Mouse (Mus musculus) ES-Bruce4 (cell line): Measurements from ENCODE around the gene Fbxo8. TPM values are rescaled to one million over a fixed set of nuclear protein-coding genes. Genes with fewer than 3 reads are reported as not detected.

Experiments used
- H3K27ac ChIP-seq: 2 replicates; pipeline ENCODE4 v1.5.1; 2012; ENCODE audit warnings: low read length, inconsistent platforms; ENCODE audit not compliant: insufficient read depth
- H3K27me3 ChIP-seq: 2 replicates; pipeline ENCODE4 v1.6.1; 2012; ENCODE audit warnings: mild to moderate bottlenecking, low read length, inconsistent platforms; ENCODE audit not compliant: control insufficient read depth, poor library complexity, insufficient read depth, severe bottlenecking
- H3K36me3 ChIP-seq: 2 replicates; pipeline ENCODE4 v1.6.1; 2012; ENCODE audit warnings: inconsistent platforms, mild to moderate bottlenecking, low read length, moderate library complexity; ENCODE audit not compliant: control insufficient read depth, poor library complexity, insufficient read depth, severe bottlenecking
- H3K4me1 ChIP-seq: one replicate; pipeline ENCODE4 v1.8.1; 2011; ENCODE audit warnings: low read length; ENCODE audit not compliant: control insufficient read depth, insufficient read depth
- H3K4me3 ChIP-seq: 2 replicates; pipeline ENCODE4 v1.5.1; 2011; ENCODE audit warnings: low read depth, mild to moderate bottlenecking, low read length
- H3K9ac ChIP-seq: 2 replicates; pipeline ENCODE4 v1.6.1; 2012; ENCODE audit warnings: low read depth, mild to moderate bottlenecking, inconsistent platforms; ENCODE audit not compliant: poor library complexity, severe bottlenecking
- H3K9me3 ChIP-seq: replicated peaks from 2 replicates; pipeline ENCODE4 v1.6.1; 2012; ENCODE audit warnings: mild to moderate bottlenecking, low read length, inconsistent platforms; ENCODE audit not compliant: control insufficient read depth, poor library complexity, insufficient read depth, severe bottlenecking
- CTCF ChIP-seq: IDR thresholded peaks from one replicate; pipeline ENCODE4 v1.8.1; 2011; ENCODE audit warnings: low read depth, low read length
- EP300 ChIP-seq: IDR thresholded peaks from 2 replicates; pipeline ENCODE4 v1.6.1; 2011; ENCODE audit warnings: low read depth, low read length; ENCODE audit not compliant: insufficient read depth
- POLR2A ChIP-seq: IDR thresholded peaks from one replicate; pipeline ENCODE4 v1.8.1; 2011; ENCODE audit warnings: low read length; ENCODE audit not compliant: insufficient read depth
- polyA plus RNA-seq: library from polyadenylated mRNA; stranded (reverse); fragments of >200 nt; gene quantifications from 2 replicates; pipeline ENCODE4 v1.2.4, GENCODE M21; 2011; ENCODE audit warnings: low read depth; ENCODE audit not compliant: missing spikeins, insufficient read depth, insufficient read length

The Fbxo8 gene
- polyA plus RNA-seq, 1 experiment = 28.7 TPM

DNA sequence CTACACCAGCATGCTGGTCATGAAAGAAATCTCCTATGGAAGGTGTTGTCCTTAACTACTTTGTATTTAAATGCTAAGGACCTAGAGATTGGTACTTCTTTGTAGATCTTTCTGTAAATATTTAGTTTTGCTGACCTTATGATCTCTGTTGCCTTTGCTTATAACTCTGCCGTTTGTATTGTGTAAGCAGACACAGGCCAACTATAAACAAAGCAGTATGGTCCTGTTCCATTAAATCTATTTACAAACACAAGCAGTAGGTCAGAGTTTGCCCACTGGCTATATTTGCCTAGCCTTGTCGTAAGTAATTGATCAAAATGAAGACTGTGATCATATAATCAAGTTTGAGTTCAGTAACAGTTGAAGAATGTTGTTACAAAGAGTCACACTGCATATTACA lies 38.1 kb downstream of the Fbxo8 start:
- Histone ChIP-seq H3K36me3 (no peaks in the 10 kb centered on the region), H3K9me3 (no peaks in the 10 kb centered on the region), H3K27me3 (no peaks in the 10 kb centered on the region), H3K4me3 (no peak overlapping the region), H3K27ac (no peak overlapping the region), H3K4me1 (no peaks in the 10 kb centered on the region), H3K9ac (no peak overlapping the region)
- no peak for TF ChIP-seq POLR2A

DNA sequence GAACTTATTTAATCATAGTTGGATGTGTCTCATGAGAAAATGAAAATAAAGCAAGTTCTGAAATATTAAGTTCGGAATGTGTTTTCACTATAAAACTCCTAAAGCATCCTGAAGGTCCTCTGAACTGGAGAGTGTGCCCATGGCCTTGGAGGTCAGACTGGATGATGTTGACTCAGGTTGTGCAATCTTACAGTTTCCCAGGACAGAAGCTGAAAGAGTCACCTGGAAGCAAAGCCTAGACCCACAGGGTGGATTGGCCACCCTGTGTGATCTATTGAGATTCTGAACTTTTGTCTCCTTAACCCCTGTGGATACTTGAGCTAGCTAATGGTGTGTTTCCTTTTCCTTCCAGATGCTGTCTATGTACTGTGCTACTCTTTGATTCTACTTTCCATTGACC lies 40.2 kb downstream of the Fbxo8 start:
- Histone ChIP-seq H3K4me3 (no peak overlapping the region), H3K27me3 (no peaks in the 10 kb centered on the region), H3K4me1 (no peaks in the 10 kb centered on the region), H3K36me3 (no peaks in the 10 kb centered on the region), H3K27ac (no peak overlapping the region), H3K9ac (no peak overlapping the region), H3K9me3 (no peaks in the 10 kb centered on the region)
- TF ChIP-seq POLR2A (no peak), CTCF (no peak), EP300 (no peak)

DNA sequence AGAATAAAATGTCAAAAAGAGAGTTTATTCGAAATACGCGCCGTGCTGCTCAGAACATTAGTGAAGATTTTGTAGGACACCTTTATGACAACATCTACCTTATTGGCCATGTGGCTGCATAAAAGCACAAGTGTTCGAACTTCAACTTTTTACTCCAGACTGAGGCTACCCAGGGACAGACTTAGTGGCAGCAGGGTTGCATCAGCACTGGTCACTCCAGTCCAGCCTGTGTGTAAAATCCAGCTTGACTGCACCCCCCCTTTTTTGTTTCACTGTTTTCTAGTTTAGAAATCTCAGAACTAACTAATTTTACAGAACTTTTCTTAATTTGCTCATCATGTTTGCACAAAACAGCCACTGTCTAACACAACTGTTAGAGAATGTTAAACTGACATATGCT lies 40.6 kb downstream of the Fbxo8 start:
- no peaks in the 10 kb centered on the region for H3K27me3 ChIP-seq
- H3K4me1 ChIP-seq = no peaks in the 10 kb centered on the region
- no peak overlapping the region for H3K27ac ChIP-seq
- no peaks in the 10 kb centered on the region for H3K36me3 ChIP-seq
- H3K9ac ChIP-seq = no peak overlapping the region
- no peaks in the 10 kb centered on the region for H3K9me3 ChIP-seq
- no peak overlapping the region for H3K4me3 ChIP-seq
- TF ChIP-seq EP300 (no peak), POLR2A (no peak), CTCF (no peak)

DNA sequence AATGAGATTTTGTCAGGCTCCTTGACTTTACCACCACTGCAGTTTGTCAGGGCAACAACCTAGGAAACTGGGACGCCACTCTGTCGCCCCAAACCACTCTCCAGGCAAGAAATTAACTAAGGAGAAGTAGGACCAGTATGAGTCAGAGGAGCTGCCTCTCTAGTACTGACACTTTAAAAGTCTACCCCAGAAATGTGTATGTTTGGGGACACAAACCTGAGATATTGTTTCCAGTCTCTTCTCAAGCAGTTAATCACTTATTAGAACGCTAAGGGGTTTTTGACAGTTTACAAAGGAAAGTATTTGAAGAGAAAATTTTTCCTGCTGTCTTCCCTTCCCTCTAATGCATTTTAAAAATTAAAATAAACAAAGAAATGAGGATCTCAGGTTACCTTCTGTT lies 55.6 kb downstream of the Fbxo8 start:
- no peaks in the 10 kb centered on the region for H3K36me3 ChIP-seq
- H3K27me3 ChIP-seq = no peaks in the 10 kb centered on the region; the same call in 1 of the 2 replicates
- no peaks in the 10 kb centered on the region for H3K9me3 ChIP-seq
- H3K27ac ChIP-seq = no peak overlapping the region
- no peak overlapping the region for H3K9ac ChIP-seq
- no peak for TF ChIP-seq POLR2A
- no peak for TF ChIP-seq CTCF
- no peaks in the 10 kb centered on the region for H3K4me1 ChIP-seq
- H3K4me3 ChIP-seq = no peak overlapping the region

DNA sequence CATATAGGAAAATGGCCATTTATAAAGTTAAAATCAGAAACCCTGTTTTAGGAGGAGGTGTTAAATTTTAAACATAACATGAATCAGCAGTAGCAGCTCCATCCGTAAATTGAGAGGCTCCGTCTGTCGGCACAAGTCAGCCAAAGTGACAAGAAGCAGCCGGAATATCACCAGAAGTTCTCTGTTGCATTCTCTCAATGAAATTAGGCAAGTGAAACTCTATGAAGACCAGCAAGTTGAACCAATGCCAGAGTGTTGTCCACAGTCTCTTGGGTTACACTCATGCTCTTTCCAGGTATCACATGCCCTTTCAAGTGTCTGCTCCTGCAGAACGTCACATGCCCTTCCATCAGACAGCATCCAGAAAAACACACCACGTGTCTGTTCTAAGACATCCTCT lies 60.8 kb downstream of the Fbxo8 start:
- no peak overlapping the region for H3K27ac ChIP-seq
- no peak overlapping the region for H3K4me3 ChIP-seq
- H3K27me3 ChIP-seq = no peaks in the 10 kb centered on the region
- no peaks in the 10 kb centered on the region for H3K9me3 ChIP-seq
- H3K4me1 ChIP-seq = no peaks in the 10 kb centered on the region
- TF ChIP-seq CTCF (no peak), POLR2A (no peak), EP300 (no peak)
- no peaks in the 10 kb centered on the region for H3K36me3 ChIP-seq
- no peak overlapping the region for H3K9ac ChIP-seq

DNA sequence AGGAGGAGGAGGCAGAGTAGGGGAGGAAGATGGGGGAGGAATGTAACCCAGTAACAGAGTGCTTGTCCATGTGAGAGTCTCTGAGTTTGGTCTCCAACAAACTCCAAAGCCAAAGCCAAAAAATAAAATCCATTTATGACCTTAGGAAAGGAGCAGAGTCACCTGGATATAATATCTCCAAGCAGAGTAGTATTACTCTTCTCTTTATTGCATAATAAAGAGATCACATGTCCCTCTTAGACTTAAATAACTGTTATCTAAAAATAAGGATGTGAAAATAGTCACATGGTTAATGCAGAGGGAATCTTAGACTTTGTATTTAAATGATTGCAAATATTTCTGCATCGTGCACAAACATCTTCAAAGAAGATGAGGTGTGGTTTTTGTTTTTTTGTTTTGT lies 63.3 kb downstream of the Fbxo8 start:
- H3K9ac ChIP-seq = no peak overlapping the region
- no peaks in the 10 kb centered on the region for H3K27me3 ChIP-seq
- no peaks in the 10 kb centered on the region for H3K36me3 ChIP-seq
- H3K4me3 ChIP-seq = no peak overlapping the region
- no peaks in the 10 kb centered on the region for H3K9me3 ChIP-seq
- no peak overlapping the region for H3K27ac ChIP-seq
- no peaks in the 10 kb centered on the region for H3K4me1 ChIP-seq
- TF ChIP-seq CTCF = no peak
- TF ChIP-seq POLR2A = no peak
- TF ChIP-seq EP300 = no peak
